Mouse (Mus musculus) hindbrain, embryonic 10.5 days (tissue): ENCODE data around the gene Platr17. TPM values are rescaled to one million over a fixed set of nuclear protein-coding genes. Genes with fewer than 3 reads are reported as not detected.
A peak's percentile ranks its signal among the peaks of the same experiment; 100 is the strongest.
"Not testable (repeated sequence)": the region's sequence is repeated elsewhere in the genome, so short reads cannot be mapped to it uniquely, and the experiment has no call there.

Experiments
- DNase-seq: peaks from one replicate; pipeline ENCODE4 v3.0.0-alpha.2; 2017; ENCODE audit warnings: low spot score
- H3K27ac ChIP-seq: fragments of 300-500 bp; sonication (generic); 2 replicates; pipeline ENCODE4 v1.5.1; 2016; ENCODE audit warnings: mild to moderate bottlenecking, moderate library complexity
- H3K27me3 ChIP-seq: fragments of 300-500 bp; sonication (generic); 2 replicates; pipeline ENCODE4 v1.6.1; 2016; ENCODE audit warnings: mild to moderate bottlenecking; ENCODE audit not compliant: poor library complexity, insufficient read depth, severe bottlenecking
- H3K36me3 ChIP-seq: fragments of 300-500 bp; sonication (generic); 2 replicates; pipeline ENCODE4 v1.6.1; 2016; ENCODE audit warnings: mild to moderate bottlenecking, moderate library complexity
- H3K4me1 ChIP-seq: fragments of 300-500 bp; sonication (generic); replicated peaks from 2 replicates; pipeline ENCODE4 v1.6.1; 2016; ENCODE audit warnings: mild to moderate bottlenecking
- H3K4me3 ChIP-seq: fragments of 300-500 bp; sonication (generic); 2 replicates; pipeline ENCODE4 v1.5.1; 2016; ENCODE audit warnings: mild to moderate bottlenecking, moderate library complexity
- H3K9me3 ChIP-seq: fragments of 300-500 bp; sonication (generic); 2 replicates; pipeline ENCODE4 v1.6.1; 2016; ENCODE audit warnings: mild to moderate bottlenecking, moderate library complexity
- WGBS: fragments of 180-500 bp; shearing (Covaris S2); methylation state at CpG from one replicate; pipeline ENCODE4 v1.1.7; 2016; 5-methylcytosine and 5-hydroxymethylcytosine counted together
- polyA plus RNA-seq: library from polyadenylated mRNA; unstranded; fragments of >200 nt; fragmentation: Nextera tagmentation; extraction: Ambion mirVana; gene quantifications from 2 replicates; pipeline ENCODE4 v1.2.1, GENCODE M21; 2016

The Platr17 gene
- 0.34 and 0.41 TPM in 2 replicates for polyA plus RNA-seq

GRCm38 (mm10) chr17:33904835-33905234 lies at the start of gene Platr17:
TSS of gene Platr17 (plus strand) at chr17:33905135.
- H3K27ac ChIP-seq, H3K36me3 ChIP-seq, DNase-seq, H3K4me3 ChIP-seq, H3K9me3 ChIP-seq, H3K27me3 ChIP-seq: not testable (repeated sequence)
- H3K4me1 ChIP-seq: peaks cover 23% of the 10 kb centered on the region
- WGBS: 18% methylated on average over 3 of the region's 4 CpGs

GRCm38 (mm10) chr17:33857816-33858215 lies 47.1 kb upstream of the Platr17 start:
- Histone ChIP-seq H3K4me1 (no peaks in the 10 kb centered on the region), H3K9me3 (peaks cover 6% of the 10 kb centered on the region; the same call in 1 of the 2 replicates), H3K27ac (no peak overlapping the region), H3K36me3 (no peaks in the 10 kb centered on the region), H3K27me3 (no peaks in the 10 kb centered on the region), H3K4me3 (no peak overlapping the region)
- no peak for DNase-seq
- 63% methylated on average over 4 of the region's 4 CpGs for WGBS

GRCm38 (mm10) chr17:33865330-33866030 lies 39.5 kb upstream of the Platr17 start:
- DNase-seq: peak; percentile 47
- no peaks in the 10 kb centered on the region for H3K27me3 ChIP-seq
- H3K36me3 ChIP-seq: no peaks in the 10 kb centered on the region
- no peaks in the 10 kb centered on the region for H3K9me3 ChIP-seq
- WGBS: 49% methylated on average over 9 of the region's 9 CpGs
- no peak overlapping the region for H3K4me3 ChIP-seq
- peak overlapping the region; percentile 59; the same call in 1 of the 2 replicates for H3K27ac ChIP-seq
- H3K4me1 ChIP-seq: peaks cover 13% of the 10 kb centered on the region

- H3K27ac ChIP-seq, H3K27me3 ChIP-seq, H3K9me3 ChIP-seq, H3K4me1 ChIP-seq, H3K4me3 ChIP-seq, DNase-seq: not testable (repeated sequence)
- 82% methylated on average over 5 of the region's 12 CpGs for WGBS
- peaks cover 42% of the 10 kb centered on the region for H3K36me3 ChIP-seq
Observed at GRCm38 (mm10) chr17:33873537-33873936, 31.4 kb upstream of the Platr17 start, which contains the start of gene Gm7029. TSS of gene Gm7029 (plus strand) at chr17:33873837.

- Histone ChIP-seq H3K4me1 (no peaks in the 10 kb centered on the region), H3K9me3 (no peaks in the 10 kb centered on the region), H3K4me3 (no peak overlapping the region), H3K36me3 (peaks cover 51% of the 10 kb centered on the region), H3K27me3 (no peaks in the 10 kb centered on the region), H3K27ac (no peak overlapping the region)
- WGBS: 92% methylated on average over 10 of the region's 11 CpGs
- no peak for DNase-seq
Observed at GRCm38 (mm10) chr17:33874411-33874810, 30.5 kb upstream of the Platr17 start.

GRCm38 (mm10) chr17:33875797-33876196 lies 29.1 kb upstream of the Platr17 start:
- not testable (repeated sequence) for H3K27me3 ChIP-seq, H3K4me1 ChIP-seq, H3K27ac ChIP-seq, H3K9me3 ChIP-seq, H3K4me3 ChIP-seq, DNase-seq
- peaks cover 64% of the 10 kb centered on the region for H3K36me3 ChIP-seq
- 85% methylated on average over 5 of the region's 5 CpGs for WGBS

GRCm38 (mm10) chr17:33884320-33884719 lies 20.6 kb upstream of the Platr17 start:
- not testable (repeated sequence) for H3K9me3 ChIP-seq, H3K27me3 ChIP-seq, H3K4me3 ChIP-seq, H3K27ac ChIP-seq, DNase-seq
- peaks cover 17% of the 10 kb centered on the region for H3K4me1 ChIP-seq
- peaks cover 74% of the 10 kb centered on the region for H3K36me3 ChIP-seq
- 90% methylated on average over 10 of the region's 11 CpGs for WGBS

GRCm38 (mm10) chr17:33887802-33888201 lies 17.1 kb upstream of the Platr17 start:
- not testable (repeated sequence) for H3K4me3 ChIP-seq, H3K27ac ChIP-seq, H3K27me3 ChIP-seq, DNase-seq, H3K9me3 ChIP-seq
- H3K4me1 ChIP-seq: peaks cover 18% of the 10 kb centered on the region
- peaks cover 42% of the 10 kb centered on the region for H3K36me3 ChIP-seq
- 85% methylated on average over 2 of the region's 2 CpGs for WGBS

GRCm38 (mm10) chr17:33888230-33888629 lies 16.7 kb upstream of the Platr17 start:
- Histone ChIP-seq H3K4me3 (peak overlapping the region; percentile 18; the same call in 1 of the 2 replicates), H3K4me1 (peaks cover 18% of the 10 kb centered on the region)

GRCm38 (mm10) chr17:33889941-33890532 lies 14.9 kb upstream of the Platr17 start:
- under 1% methylated on average over 44 of the region's 44 CpGs for WGBS
- H3K27me3 ChIP-seq, DNase-seq, H3K9me3 ChIP-seq: not testable (repeated sequence)
- Histone ChIP-seq H3K27ac (peak overlapping the region; percentile 93), H3K36me3 (peaks cover 21% of the 10 kb centered on the region), H3K4me1 (peaks cover 18% of the 10 kb centered on the region), H3K4me3 (peak overlapping the region; percentile 70)

More at GRCm38 (mm10) chr17:33888230-33888629, 16.7 kb upstream of the Platr17 start:
- not testable (repeated sequence) for H3K9me3 ChIP-seq, DNase-seq, H3K27ac ChIP-seq, H3K27me3 ChIP-seq
- H3K36me3 ChIP-seq: peaks cover 38% of the 10 kb centered on the region

- DNase-seq: peak; percentile 100
- H3K9me3 ChIP-seq: no peaks in the 10 kb centered on the region
- H3K4me3 ChIP-seq: peak within 1 kb of the TSS; percentile 70
- WGBS: under 1% methylated on average over 49 of the region's 49 CpGs
- H3K27me3 ChIP-seq: no peaks in the 10 kb centered on the region
- H3K27ac ChIP-seq: peak within 1 kb of the TSS; percentile 93
- peaks cover 18% of the 10 kb centered on the region for H3K4me1 ChIP-seq
- peaks cover 15% of the 10 kb centered on the region for H3K36me3 ChIP-seq
Observed at GRCm38 (mm10) chr17:33890533-33891059, 14.3 kb upstream of the Platr17 start, which contains the start of gene Kifc1. TSS of gene Kifc1 (minus strand) at chr17:33890661.

GRCm38 (mm10) chr17:33891357-33891756 lies 13.6 kb upstream of the Platr17 start:
- DNase-seq: no peak
- Histone ChIP-seq H3K4me1 (peaks cover 18% of the 10 kb centered on the region), H3K9me3 (no peaks in the 10 kb centered on the region), H3K27me3 (no peaks in the 10 kb centered on the region), H3K4me3 (no peak overlapping the region), H3K36me3 (peaks cover 8% of the 10 kb centered on the region), H3K27ac (no peak overlapping the region)
- WGBS: 67% methylated on average over 2 of the region's 2 CpGs

GRCm38 (mm10) chr17:33891892-33892291 lies 13.0 kb upstream of the Platr17 start:
- H3K36me3 ChIP-seq, H3K27me3 ChIP-seq, H3K9me3 ChIP-seq, DNase-seq, H3K4me3 ChIP-seq, H3K27ac ChIP-seq: not testable (repeated sequence)
- H3K4me1 ChIP-seq: peaks cover 18% of the 10 kb centered on the region
- WGBS: 66% methylated on average over 6 of the region's 6 CpGs
